Mouse (Mus musculus) MEL (cell line): ENCODE measurements around the gene Dnajc5. TPM values are rescaled to one million over a fixed set of nuclear protein-coding genes. Genes with fewer than 3 reads are reported as not detected.
A peak's percentile ranks its signal among the peaks of the same experiment; 100 is the strongest.

Source experiments
- DNase-seq: peaks from one replicate; pipeline ENCODE4 v3.0.0; 2011; ENCODE audit warnings: low read depth, low spot score
- H3K27ac ChIP-seq: 2 replicates; pipeline ENCODE4 v1.5.1; 2012; ENCODE audit warnings: low read depth, mild to moderate bottlenecking, control low read depth, low read length, moderate library complexity; ENCODE audit not compliant: control insufficient read depth
- H3K27me3 ChIP-seq, 2 experiments: fragments of 150-350 bp in 1 of 2; sonication (generic) in 1 of 2; 2 replicates each; pipeline ENCODE4 v1.6.1; 2012; ENCODE audit warnings: low read length in 2 of 2, mild to moderate bottlenecking in 2 of 2, improper control_type of control experiment in 1 of 2, moderate library complexity in 1 of 2; ENCODE audit not compliant: insufficient read depth in 2 of 2, control insufficient read depth in 1 of 2
- H3K36me3 ChIP-seq, 2 experiments: 2 replicates each; pipeline ENCODE4 v1.6.1; 2012 to 2014; ENCODE audit warnings: low read length in 2 of 2, improper control_type of control experiment in 1 of 2, inconsistent platforms in 1 of 2, mild to moderate bottlenecking in 1 of 2; ENCODE audit not compliant: insufficient read depth in 2 of 2, control insufficient read depth in 1 of 2
- H3K4me1 ChIP-seq, 2 experiments: fragments of 150-350 bp in 1 of 2; sonication (generic) in 1 of 2; 2 replicates each; pipeline ENCODE4 v1.6.1; 2012; ENCODE audit warnings: low read length in 2 of 2, improper control_type of control experiment in 1 of 2, mild to moderate bottlenecking in 1 of 2; ENCODE audit not compliant: insufficient read depth in 2 of 2, control insufficient read depth in 1 of 2
- H3K4me3 ChIP-seq, 2 experiments: fragments of 150-350 bp in 1 of 2; sonication (generic) in 1 of 2; 2 replicates each; pipeline ENCODE4 v1.5.1; 2012; ENCODE audit warnings: low read depth in 2 of 2, low read length in 2 of 2, mild to moderate bottlenecking in 2 of 2, moderate library complexity in 2 of 2, control low read depth in 1 of 2, improper control_type of control experiment in 1 of 2; ENCODE audit not compliant: control insufficient read depth in 1 of 2, insufficient read depth in 1 of 2
- H3K79me2 ChIP-seq: 2 replicates; pipeline ENCODE4 v1.6.1; 2012; ENCODE audit warnings: mild to moderate bottlenecking, low read length, moderate library complexity; ENCODE audit not compliant: control insufficient read depth, poor library complexity, insufficient read depth
- H3K9ac ChIP-seq: 2 replicates; pipeline ENCODE4 v1.6.1; 2012; ENCODE audit warnings: low read depth, mild to moderate bottlenecking, control low read depth, low read length, moderate library complexity; ENCODE audit not compliant: control insufficient read depth, poor library complexity, severe bottlenecking
- H3K9me3 ChIP-seq: fragments of 150-350 bp; sonication (generic); replicated peaks from 2 replicates; pipeline ENCODE4 v1.6.1; 2012; ENCODE audit warnings: mild to moderate bottlenecking, low read length, improper control_type of control experiment, moderate library complexity; ENCODE audit not compliant: insufficient read depth
- BHLHE40 ChIP-seq: IDR thresholded peaks from 2 replicates; pipeline ENCODE4 v1.6.1; 2012; ENCODE audit warnings: low read depth, mild to moderate bottlenecking, inconsistent platforms, low read length, improper control_type of control experiment, borderline replicate concordance
- CHD1 ChIP-seq: IDR thresholded peaks from 2 replicates; pipeline ENCODE4 v1.6.1; 2012; ENCODE audit warnings: low read depth, mild to moderate bottlenecking, inconsistent platforms, low read length, improper control_type of control experiment
- CHD2 ChIP-seq: IDR thresholded peaks from 2 replicates; pipeline ENCODE4 v1.6.1; 2011; ENCODE audit warnings: low read length, improper control_type of control experiment
- EP300 ChIP-seq, 2 experiments: IDR thresholded peaks; 2 replicates each; pipeline ENCODE4 v1.6.1; 2011; ENCODE audit warnings: improper control_type of control experiment in 2 of 2, low read length in 2 of 2, low read depth in 1 of 2, mild to moderate bottlenecking in 1 of 2
- ETS1 ChIP-seq: IDR thresholded peaks from 2 replicates; pipeline ENCODE4 v1.6.1; 2012; ENCODE audit warnings: low read depth, mild to moderate bottlenecking, inconsistent platforms, low read length, improper control_type of control experiment, moderate library complexity
- GABPA ChIP-seq: IDR thresholded peaks from 2 replicates; pipeline ENCODE4 v1.6.1; 2012; ENCODE audit warnings: low read depth, mild to moderate bottlenecking, inconsistent platforms, low read length, improper control_type of control experiment, moderate library complexity
- KAT2A ChIP-seq: conservative IDR thresholded peaks from 2 replicates; pipeline ENCODE4 v1.6.1; 2012; ENCODE audit warnings: low read depth, low read length, improper control_type of control experiment, inconsistent platforms
- MAFK ChIP-seq: IDR thresholded peaks from 2 replicates; pipeline ENCODE4 v1.6.1; 2011; ENCODE audit warnings: low read depth, mild to moderate bottlenecking, low read length, improper control_type of control experiment, borderline replicate concordance
- MAZ ChIP-seq: IDR thresholded peaks from 2 replicates; pipeline ENCODE4 v1.6.1; 2012; ENCODE audit warnings: low read depth, mild to moderate bottlenecking, inconsistent platforms, low read length, improper control_type of control experiment
- MXI1 ChIP-seq: IDR thresholded peaks from 2 replicates; pipeline ENCODE4 v1.6.1; 2011; ENCODE audit warnings: mild to moderate bottlenecking, low read depth, low read length, improper control_type of control experiment
- NRF1 ChIP-seq: IDR thresholded peaks from 2 replicates; pipeline ENCODE4 v1.6.1; 2014; ENCODE audit warnings: low read depth, mild to moderate bottlenecking, inconsistent platforms, low read length, improper control_type of control experiment, moderate library complexity; ENCODE audit not compliant: poor library complexity, insufficient read depth, severe bottlenecking
- POLR2AphosphoS2 ChIP-seq: IDR thresholded peaks from 2 replicates; pipeline ENCODE4 v1.6.1; 2011; ENCODE audit warnings: low read length, improper control_type of control experiment
- RCOR1 ChIP-seq: IDR thresholded peaks from 2 replicates; pipeline ENCODE4 v1.6.1; 2012; ENCODE audit warnings: low read depth, mild to moderate bottlenecking, inconsistent platforms, low read length, improper control_type of control experiment
- SIN3A ChIP-seq: IDR thresholded peaks from 2 replicates; pipeline ENCODE4 v1.6.1; 2012; ENCODE audit warnings: low read length, improper control_type of control experiment, inconsistent platforms
- SMC3 ChIP-seq: IDR thresholded peaks from 2 replicates; pipeline ENCODE4 v1.6.1; 2011; ENCODE audit warnings: low read depth, low read length, improper control_type of control experiment
- TBP ChIP-seq: IDR thresholded peaks from 2 replicates; pipeline ENCODE4 v1.8.0; 2011; ENCODE audit warnings: low read depth, low read length, improper control_type of control experiment
- TCF12 ChIP-seq: IDR thresholded peaks from 2 replicates; pipeline ENCODE4 v1.6.1; 2014; ENCODE audit warnings: low read depth, mild to moderate bottlenecking, inconsistent platforms, low read length, improper control_type of control experiment, moderate library complexity
- UBTF ChIP-seq: IDR thresholded peaks from 2 replicates; pipeline ENCODE4 v1.6.1; 2012; ENCODE audit warnings: low read depth, mild to moderate bottlenecking, inconsistent platforms, low read length, improper control_type of control experiment, moderate library complexity, borderline replicate concordance; ENCODE audit not compliant: insufficient read depth
- ZC3H11A ChIP-seq: IDR thresholded peaks from 2 replicates; pipeline ENCODE4 v1.6.1; 2012; ENCODE audit warnings: low read depth, mild to moderate bottlenecking, inconsistent platforms, low read length, improper control_type of control experiment
- ZKSCAN1 ChIP-seq: IDR thresholded peaks from 2 replicates; pipeline ENCODE4 v1.6.1; 2012; ENCODE audit warnings: low read depth, mild to moderate bottlenecking, inconsistent platforms, low read length, improper control_type of control experiment, moderate library complexity
- ZMIZ1 ChIP-seq: IDR thresholded peaks from 2 replicates; pipeline ENCODE4 v1.6.1; 2012; ENCODE audit warnings: low read depth, mild to moderate bottlenecking, inconsistent platforms, low read length, improper control_type of control experiment, moderate library complexity
- ZNF384 ChIP-seq: IDR thresholded peaks from 2 replicates; pipeline ENCODE4 v1.6.1; 2012; ENCODE audit warnings: low read depth, mild to moderate bottlenecking, inconsistent platforms, low read length, improper control_type of control experiment
- polyA plus RNA-seq, 2 experiments: library from polyadenylated mRNA; stranded (reverse) in 1 of 2; unstranded in 1 of 2; fragments of >175 nt in 1 of 2; fragments of >200 nt in 1 of 2; gene quantifications; 2 replicates each; pipeline versions ENCODE4 v1.2.1 to v1.2.4; 2012; ENCODE audit warnings: low replicate concordance in 2 of 2, low read depth in 1 of 2; ENCODE audit not compliant: insufficient read length in 2 of 2, insufficient read depth in 1 of 2, missing spikeins in 1 of 2
- total RNA-seq: library from RNA; depleted of rRNA; stranded (reverse); fragments of 300-350 nt; gene quantifications from 2 replicates; pipeline ENCODE4 v1.2.3, GENCODE M21; 2012

The Dnajc5 gene
- total and polyA plus RNA-seq, 3 experiments: 51.9 to 338 (median 57.9) TPM

- TF ChIP-seq KAT2A (no peak), ZC3H11A (peak; percentile 64), ETS1 (no peak), NRF1 (no peak), TBP (no peak), MAZ (no peak), POLR2AphosphoS2 (no peak), UBTF (no peak), CHD2 (no peak)
These were observed 74.8 kb downstream of the Dnajc5 start (continued) for GRCm38 (mm10) chr2:181594946-181595696.

DNA sequence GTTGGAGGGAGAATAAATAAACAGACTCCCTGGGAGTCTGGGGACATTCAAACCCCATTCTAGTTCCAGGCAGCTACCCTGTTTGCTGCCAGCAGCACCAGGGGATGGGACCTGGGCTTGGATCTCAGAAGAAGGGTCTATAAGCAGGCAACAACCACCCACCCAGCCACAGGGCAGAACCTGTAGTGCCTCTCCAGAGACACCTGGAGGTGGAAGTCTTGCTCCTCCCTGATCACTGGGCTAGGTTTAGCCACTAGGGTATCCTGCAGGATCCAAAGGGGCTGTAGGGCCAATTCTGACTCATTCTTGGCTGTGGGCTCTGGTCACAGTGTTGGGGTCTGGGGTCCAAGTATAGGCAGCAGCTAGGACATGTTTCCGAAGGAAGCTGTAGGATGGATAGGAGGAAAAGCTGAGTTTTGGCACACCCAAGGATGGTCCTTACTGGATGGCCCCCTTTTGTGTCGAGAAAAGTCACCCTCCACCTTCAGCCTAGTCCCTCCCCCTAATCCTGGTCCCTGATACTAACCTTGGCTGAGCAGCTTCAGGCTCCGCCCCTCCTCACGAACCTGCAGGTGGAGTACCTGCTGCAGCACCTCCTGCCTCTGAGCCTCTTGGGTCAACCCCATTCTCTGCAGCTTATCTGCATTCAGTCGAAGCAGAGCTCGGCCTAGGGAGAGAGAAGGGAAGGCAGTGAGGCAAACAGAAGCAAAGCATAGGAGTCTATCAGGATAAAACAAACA, 76.1 kb downstream of the Dnajc5 start:
- H3K27ac ChIP-seq: no peak overlapping the region
- H3K9me3 ChIP-seq: no peaks in the 10 kb centered on the region
- H3K27me3 ChIP-seq: no peaks in the 10 kb centered on the region
- H3K9ac ChIP-seq: no peak overlapping the region
- peaks cover 7 to 34% of the 10 kb centered on the region in 2 experiments for H3K4me1 ChIP-seq
- no peak for DNase-seq
- peaks cover 0 to 8% of the 10 kb centered on the region in 2 experiments; a peak in 2 of 4 replicates for H3K36me3 ChIP-seq
- H3K4me3 ChIP-seq: no peak overlapping the region
- TF ChIP-seq CHD1 (no peak), BHLHE40 (no peak), SMC3 (no peak), ZMIZ1 (no peak), RCOR1 (no peak), MAZ (no peak), EP300 (IDR thresholded peaks at IDR 0.05; ENCODE audit: low read depth in 1 of 2, low read length in 2 of 2) (no peak), ZKSCAN1 (no peak), MAFK (no peak), ETS1 (no peak), ZNF384 (no peak), TCF12 (no peak), SIN3A (no peak), MXI1 (no peak), UBTF (no peak), GABPA (no peak)
- peaks cover 15% of the 10 kb centered on the region for H3K79me2 ChIP-seq
